Mouse (Mus musculus) kidney, adult 11 months (tissue): ENCODE data around the gene Lpin2.

ENCODE experiments used
- DNase-seq: peaks from one replicate; pipeline ENCODE4 v3.0.0; 2022

Lpin2 gene

DNA sequence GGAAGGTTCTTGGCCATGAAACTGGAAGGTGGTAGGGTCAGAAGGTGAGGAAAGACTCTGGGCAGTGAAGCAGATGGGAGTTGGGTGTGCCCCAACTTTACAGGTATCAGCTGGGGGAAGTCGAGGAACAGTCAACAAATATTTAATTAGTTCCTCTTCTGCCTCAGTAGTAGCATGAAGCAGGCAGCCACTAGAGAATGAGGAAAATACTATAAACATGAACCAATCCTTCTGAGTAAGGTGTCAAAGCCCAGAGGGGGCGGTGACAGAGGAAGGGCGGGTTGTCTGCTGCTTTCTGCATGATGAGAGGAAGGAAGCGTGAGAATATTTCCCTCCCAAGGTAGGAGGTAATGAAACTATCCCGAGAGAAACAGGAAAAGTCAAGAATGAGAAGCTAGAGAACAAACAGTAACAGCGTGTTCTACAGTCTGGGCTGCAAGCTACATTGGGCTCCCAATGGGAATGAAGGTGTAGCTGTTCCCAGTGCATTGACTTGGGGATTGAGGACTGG is at the start of gene Lpin2:
TSS of gene Lpin2 (plus strand) at position 350 of the 511 bp plus-strand sequence.
- peak; percentile 53 for DNase-seq

DNA sequence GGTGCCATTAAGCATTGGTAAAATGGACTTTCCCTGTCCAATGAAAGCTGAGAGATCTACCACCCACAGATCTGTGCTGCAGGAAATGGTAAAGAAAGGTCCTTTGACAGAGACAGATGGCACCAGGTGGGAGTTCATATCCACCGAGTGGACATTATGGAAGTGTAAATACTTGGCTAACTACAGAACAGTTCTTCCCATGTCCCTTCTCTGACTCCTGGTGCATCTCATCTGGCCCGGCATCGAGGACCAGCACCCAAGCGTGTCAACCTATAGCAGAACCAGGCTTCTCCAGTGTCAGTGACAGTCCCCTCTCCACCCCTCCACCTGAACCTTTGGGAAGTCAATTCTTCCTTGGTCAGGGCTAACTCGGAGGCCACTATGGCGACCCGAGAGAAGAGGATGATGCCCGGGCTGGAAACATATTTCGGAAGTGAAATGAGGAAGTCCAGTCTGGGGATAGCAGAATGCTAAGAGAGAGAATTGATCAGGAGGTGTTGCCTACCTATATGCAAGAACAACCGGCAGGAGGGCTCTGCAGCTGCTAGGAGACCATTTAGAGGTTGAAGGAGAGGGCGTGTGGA is 49.4 kb upstream of the Lpin2 start:
- DNase-seq = no peak

DNA sequence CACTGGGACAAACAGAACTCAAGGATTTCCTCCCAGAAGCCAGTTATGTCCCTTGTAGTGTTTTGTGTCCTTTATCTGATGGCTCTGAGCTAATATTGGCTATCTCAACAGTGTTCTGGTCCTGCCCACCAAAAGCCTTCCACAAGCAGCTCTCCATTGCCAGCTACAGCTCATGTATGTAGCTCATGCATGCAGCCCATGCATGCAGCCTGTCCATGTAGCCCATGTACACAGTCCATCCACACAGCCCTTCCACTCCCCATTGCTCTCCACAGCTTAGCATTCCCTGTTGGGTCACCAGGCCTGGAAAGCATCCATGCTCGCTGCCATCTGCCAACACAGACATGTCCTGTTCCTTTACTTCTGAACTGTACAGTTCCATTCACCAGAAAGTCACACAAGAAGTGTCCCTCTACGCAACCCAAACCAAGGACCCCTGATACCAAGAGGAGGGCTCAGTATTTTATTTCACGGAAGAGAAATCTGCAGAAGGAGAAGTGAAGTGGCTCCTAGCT is 47.9 kb upstream of the Lpin2 start:
- no peak for DNase-seq

DNA sequence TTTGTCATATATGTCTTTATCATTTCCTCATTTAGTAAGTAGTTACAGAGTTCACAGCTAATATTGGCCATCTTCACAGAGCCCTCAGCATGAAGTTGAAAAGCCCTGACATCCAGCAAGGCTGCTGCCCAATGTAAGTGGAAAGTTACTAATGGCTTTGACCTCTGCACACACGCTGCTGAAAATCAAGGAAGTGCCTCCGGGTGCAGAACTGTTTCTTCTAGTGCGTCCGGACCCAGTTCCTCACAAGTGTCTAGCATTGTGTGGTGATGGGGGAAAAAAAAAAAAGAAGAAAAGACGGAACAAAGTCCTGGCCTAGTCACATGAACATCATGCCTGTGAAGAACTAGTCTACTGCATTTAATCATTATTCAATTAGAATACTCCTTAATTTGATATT is 47.3 kb upstream of the Lpin2 start:
- peak; percentile 77 for DNase-seq

DNA sequence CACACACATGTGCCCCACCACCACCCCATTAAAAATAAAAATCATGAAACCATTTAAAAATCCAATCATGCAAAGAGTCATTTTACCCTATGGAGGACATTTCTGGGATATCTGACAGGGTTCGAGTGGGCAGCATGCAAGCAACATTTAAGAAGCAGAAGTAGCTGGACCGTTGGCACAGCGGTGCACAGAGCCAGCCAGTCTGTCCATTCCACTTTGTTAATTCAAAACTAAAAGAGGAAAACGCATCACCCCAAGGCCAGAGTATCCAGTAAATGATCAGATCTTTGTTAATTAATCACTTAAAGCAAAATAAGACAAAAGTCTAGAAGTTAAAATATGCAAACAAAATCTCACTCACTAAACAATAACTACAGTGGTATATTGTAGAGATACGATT is 46.5 kb upstream of the Lpin2 start:
- DNase-seq = peak; percentile 39

DNA sequence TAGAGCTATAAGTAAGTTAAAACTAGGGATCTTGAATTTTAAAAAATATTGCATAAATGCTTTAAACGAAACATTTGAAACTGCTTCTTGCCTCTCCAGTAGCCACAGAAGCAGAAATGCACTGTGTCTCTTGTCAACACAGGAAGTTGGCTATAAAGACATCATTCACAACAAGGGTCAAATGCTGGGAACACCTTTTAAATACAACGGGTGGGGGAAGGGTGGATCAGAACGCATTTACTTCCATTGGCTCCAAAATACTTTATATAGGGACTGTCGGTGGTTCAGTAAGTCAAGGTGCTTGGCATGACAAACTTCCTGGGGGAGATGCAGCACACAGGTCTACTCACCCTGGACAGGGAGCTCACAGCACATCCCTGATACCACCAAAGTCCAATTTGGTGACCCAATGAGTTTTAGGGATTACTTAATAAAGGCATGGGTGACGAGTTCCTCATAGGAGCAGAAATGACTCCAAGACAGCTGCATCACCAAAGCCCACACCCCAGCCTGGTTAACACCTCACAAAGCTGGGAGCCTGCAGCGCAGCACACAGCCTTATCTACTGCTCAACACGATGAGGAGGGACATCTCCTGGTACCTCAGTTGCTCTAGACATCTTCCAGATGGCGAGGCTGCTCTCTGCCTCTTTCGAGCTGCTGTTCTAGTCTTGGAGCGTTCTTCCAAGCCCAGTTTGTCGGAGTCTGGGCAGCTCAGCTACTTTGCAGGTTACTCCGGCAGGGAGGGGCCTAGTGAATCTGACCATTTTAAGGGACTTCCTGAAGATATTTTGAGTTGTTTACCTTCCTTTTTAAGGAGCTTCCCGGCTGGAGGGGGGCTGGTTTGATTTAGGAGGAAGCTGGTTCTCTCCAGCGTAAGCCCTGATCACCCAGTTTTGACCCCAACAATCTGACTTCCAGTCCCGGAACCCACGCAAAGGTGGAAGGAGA is 45.7 kb upstream of the Lpin2 start:
- peak; percentile 1 for DNase-seq

DNA sequence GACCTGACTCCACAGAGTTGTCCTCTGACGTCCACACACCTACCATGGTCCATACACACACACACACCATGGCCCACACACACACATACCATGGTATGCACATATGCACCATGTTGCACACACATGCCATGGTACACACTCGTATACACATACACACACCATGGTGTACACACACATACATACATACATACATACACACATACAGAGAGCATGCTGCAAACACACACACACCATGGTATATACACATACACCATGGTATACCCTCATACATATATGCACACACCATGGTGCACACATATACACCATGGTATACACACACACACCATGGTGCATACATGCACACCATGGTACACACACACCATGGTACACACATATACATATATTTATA is 45.0 kb upstream of the Lpin2 start:
- DNase-seq = no peak

DNA sequence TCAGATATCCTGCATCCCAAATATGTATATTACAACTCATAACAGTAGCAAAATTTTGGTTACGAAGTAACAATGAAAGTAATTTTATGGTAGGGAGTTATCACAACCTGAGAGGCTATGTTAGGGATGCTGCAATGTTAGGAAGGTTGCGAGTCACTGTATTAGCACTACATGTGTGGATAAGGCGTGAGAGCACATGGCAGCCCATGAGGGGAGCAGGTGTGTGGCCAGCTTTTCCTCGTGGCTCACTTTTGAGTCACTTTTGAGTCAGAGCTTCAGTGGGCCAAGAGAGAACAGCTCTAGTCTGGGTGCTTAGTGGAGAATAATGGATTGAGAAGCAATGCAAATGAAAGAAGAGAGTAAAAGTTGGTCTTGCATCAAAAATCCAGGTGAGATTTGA is 40.3 kb upstream of the Lpin2 start:
- DNase-seq = no peak

DNA sequence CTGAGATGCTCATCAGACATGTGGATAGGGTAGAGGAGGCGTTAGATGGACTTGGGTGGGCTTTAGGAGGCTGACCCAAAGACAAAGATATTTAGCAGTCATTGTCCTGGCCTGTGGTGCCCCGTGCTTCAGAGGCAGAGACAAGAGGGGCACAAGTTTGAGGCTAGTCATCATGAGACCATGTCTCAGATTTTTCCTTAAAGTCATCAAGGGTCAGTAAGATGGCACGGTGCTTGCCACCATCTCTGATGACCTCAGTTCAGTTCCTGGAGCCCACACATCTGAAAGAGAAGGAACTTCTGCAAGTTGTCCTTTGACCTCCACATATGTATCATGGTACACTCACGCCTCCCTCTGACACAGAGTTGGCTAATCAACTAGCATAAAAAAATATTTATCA is 39.2 kb upstream of the Lpin2 start:
- no peak for DNase-seq

DNA sequence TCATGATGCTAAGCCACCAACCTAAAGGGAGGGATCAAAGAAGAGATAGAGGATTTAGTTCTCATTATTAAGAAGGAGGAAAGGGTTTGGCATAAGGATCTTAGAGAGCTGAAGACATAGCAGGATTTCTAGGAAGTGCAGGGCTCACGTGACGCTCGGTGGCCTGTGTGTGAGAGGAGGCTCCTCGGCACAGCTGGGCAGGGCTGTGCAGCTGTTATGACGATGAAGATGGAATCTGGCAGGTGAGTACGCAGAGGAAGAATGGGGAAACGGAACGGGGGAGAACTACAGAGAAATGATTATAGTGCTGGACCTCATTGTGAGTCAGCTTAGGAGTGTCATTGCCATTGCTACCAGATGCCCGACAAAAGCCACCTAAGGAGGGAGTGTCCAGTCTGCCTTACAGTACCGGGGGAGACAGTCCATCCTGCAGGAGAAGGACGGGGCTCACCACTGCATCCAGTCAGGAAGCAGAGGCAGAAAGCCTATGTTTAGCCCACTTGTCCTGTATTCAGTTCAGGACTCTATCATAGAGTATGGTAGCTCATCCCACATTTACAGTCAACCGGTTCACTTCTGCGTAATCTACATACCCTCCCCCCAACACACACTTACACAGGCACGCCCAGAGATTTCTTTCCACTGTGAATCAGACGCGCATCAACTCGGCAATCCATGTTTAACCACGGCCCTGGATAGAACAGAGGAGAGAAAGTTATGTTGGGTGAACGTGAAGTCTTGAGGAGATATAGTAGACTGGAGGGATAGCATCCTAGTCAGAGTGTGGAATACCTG is 37.8 kb upstream of the Lpin2 start:
- DNase-seq = no peak

DNA sequence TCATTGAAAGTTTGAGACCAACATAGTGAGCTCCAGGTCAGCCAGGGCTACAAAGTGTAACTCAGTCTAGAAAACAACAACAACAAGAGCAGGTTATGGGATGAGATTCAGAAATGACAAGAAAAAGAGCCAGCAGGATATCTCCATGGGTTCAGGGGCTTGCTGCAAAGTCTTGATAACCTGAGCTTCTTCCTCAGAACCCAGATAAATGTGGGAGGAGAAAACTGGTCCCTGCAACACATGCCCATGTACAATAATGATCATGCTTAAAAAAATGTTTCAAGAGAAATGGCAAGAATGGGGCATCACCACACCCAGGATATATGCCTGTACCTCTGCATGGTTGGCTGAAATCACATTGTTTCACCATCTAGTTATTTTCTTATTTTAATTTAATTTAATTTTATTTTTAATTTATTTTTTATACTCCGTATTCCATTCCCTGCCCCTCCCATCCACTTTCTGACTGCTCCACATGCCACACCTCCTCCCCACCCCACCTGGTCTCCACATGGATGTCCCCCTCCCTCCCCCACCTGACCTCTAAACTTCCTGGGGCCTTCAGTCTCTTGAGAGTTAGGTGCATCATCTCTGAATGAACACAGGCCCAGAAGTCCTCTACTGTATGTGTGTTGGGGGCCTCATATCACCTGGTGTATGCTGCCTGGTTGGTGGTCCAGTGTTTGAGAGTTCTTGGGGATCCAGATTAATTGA is 37.0 kb upstream of the Lpin2 start:
- DNase-seq = no peak

DNA sequence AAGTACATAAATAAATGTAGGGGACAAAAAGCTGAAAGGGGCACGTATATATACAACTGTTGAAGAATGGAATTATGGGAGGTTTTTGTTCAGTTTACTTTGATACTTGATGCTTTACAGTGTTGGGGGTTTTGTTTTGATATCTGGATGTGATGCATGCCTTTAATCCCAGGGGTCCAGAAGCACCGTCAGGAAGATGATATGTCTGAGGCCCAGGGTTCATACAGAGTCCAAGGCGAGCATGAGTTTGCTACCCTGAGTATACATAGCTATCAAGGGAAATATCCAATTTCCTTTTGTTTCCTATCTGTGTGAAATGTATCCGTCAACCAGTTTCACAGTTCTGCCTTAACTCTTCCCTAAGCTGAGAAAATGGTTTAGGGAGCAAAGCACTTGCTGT is 29.0 kb upstream of the Lpin2 start:
- DNase-seq = no peak

DNA sequence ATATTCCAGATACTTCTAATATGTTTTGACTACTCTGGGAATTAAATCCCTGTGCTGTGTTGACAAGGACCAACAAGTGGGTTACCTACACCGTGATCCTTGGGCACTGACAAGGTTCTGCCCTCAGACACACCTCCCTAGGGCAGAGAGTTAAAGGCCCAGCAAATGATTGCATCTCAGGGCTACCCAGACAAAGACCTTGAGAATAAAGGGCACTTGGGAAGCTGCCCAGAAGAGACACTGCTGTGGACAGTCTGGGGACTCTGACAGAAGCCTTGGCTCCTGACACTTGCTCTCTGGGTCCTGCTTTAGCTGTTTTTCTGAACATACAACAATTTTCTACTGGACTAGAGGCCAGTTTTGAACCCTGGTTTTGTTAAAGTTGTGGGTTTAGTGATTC is 27.1 kb upstream of the Lpin2 start:
- DNase-seq = peak; percentile 70

DNA sequence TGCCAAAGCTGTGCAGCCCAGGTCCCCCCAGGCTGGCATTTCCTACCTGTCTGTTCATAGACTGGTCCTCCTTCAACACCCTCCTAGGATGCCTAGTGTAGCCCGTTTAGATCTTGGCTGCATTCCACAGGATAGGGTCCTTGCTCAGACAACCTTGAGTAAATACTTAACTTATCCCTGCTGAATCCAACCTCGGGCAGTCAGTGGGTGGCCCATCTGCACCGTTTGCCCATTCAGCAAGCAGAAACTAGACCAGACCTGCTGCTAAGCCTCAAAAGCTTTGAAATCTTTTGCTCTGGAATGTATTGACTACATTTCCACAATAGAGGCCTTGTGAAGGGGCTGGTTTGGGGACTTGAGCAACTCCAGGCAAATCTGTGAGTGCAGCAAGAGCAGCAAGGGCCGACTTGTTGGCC is 23.2 kb upstream of the Lpin2 start:
- DNase-seq = peak; percentile 92

DNA sequence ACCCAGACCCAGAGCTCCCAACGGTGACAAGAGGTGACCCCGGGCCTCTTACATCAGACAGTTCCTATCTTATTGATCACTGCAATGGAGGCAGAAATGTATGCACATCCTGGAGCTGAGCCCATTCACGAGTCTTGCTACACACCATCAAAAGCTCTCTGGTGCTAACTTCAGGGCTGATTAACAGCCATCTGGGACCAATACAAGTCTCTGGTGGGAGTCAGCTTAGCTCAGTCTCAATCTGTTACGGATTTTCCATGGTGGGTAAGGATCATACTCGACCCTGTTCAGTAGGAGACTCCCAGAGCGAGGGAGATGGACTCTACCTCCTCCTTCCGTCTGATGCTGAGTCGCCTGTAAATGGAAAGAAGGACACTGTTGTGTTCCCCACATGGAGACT is 22.6 kb upstream of the Lpin2 start:
- DNase-seq = no peak

DNA sequence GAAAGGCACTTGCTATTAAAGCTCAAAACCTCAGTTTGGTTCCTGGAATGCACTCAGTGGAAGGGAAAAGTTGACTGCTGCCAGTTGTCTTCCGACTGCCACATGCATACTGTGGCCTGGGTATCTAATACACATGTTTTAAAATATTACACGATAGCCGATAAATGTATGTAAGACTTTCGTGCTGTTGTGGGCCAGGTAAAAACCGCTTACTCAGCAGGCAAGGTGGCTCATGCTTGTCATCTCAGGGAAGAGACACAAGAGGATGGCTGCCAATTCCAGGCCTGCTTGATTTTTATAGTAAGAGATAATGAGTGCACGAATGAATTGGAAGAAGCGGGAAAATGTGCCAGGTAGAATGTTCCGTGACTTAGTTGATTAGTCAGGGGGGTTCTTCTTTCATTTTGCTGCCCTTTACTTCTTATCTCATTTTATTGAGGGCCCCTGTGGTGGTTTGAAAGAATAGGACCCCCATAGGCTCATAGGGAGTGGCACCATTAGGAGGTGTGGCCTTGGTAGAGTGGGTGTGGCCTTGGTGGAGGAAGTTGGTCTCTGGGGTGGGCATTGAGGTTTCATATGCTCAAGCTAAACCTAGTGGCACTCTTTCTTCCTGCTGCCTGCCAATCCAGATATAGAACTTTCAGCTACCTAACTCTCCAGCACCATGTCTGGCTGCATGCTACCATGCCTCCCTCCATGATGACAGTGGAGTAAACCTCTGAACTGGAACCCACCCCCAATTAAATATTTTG is 21.9 kb upstream of the Lpin2 start:
- no peak for DNase-seq

DNA sequence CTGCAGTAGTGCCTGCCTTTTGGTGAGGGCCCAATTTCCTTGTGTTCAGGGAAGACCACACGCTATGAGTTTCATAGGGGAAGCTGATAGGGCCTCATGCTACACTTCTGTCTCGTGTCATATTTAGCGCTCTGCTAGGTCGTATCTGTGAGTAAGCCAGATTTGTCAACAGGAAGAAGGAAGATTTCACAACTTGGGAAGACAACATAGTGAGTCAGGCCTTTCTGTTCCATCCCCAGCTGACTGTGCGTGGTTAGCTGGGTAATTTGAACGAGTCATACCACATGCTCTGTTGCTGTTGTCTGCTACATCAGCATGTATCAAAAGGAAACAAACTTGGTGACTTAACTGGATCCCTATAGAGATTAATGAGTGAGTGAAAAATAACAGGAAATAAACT is 17.4 kb upstream of the Lpin2 start:
- DNase-seq = no peak

DNA sequence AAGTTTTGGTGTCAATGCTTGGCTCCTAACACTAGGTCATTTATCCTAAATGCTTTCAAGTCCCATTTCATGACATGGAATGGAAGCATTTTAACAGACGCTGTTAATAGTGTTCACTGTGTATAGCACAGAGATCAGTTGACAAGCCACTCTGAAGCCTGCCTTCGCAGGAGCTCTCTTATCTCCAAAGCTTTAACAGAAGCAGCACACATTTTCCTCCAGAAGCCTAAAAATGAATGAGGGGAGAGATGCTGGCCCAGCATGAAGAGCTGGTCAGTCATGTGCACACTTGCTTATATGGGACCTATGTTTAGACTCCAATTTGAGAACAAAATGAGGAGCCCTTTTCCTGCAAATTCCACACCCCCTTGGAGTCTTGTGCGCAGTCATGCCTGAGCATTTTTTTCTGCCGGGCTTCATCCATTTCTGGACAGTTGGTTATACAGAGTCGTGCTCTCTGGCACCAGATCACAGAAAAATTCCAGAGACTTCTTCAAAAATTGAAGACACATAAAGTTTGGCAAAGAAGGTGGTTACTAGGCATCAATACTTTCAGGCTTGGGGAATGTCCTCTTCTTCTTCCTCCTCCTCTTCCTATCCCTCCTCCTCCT is 14.1 kb upstream of the Lpin2 start:
- peak; percentile 1 for DNase-seq

DNA sequence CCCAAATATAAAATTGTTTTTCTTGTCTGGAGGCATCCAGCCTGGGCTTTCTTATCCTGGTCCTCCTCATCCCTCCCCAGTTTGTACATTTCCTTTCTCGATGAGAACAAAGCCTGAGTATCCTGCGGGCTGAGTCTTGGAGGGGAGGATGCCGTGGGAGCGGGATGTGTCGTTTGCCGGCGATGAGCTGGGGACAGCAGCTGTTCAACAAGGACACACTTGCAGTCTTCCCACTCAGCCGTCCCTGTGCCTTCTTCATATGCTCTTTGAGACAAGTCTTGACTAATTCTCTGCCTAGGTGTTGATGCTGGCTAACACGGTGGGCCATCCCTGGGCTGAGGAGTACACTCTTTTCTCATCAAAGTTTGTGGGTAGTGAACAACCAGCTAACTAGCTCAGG is 13.5 kb upstream of the Lpin2 start:
- peak; percentile 3 for DNase-seq

DNA sequence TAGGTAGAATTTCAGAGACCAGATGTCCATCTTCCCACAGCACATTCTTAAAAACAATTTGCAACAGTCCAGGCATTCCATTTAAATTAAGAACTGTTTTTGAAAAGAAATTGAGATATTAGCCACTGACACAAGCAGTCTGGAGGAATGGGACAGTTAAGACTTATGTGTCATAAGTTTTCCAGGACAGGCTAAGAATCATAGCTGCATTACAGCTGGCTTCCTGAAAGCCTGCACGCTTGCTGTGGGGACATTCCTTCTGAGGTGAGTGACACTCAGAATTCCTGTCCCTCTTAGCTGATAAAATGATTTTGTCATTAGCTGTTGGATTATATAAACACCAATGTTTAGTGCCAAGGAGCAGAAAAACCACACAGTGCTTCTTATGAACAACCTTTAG is 12.7 kb upstream of the Lpin2 start:
- no peak for DNase-seq

DNA sequence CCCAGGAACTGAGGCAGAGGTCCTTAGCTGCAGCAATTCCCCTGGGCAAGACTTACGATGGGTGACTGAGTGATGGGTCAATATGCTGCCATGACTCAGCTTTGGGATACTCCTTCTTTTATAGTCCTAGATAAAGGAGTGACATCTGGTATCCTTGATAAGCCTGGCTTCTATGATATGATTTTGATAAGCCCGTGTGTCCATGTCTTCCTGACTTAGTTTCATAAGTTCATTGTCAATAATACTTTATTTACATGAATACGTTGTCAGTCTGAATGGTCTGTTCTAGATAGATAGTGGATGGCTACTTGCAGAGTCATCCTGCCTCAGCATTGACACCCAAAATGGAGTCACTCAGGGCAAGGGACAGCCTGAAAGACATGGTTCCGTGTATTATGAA is 11.2 kb upstream of the Lpin2 start:
- DNase-seq = no peak
